Mouse (Mus musculus) liver, embryonic 16.5 days (tissue): ENCODE results near the gene Vdr. TPM values are rescaled to one million over a fixed set of nuclear protein-coding genes. Genes with fewer than 3 reads are reported as not detected.

Source experiments
- ATAC-seq: fragments of 200-750 bp; cut with Nextera tagmentation; 2 replicates; pipeline ENCODE4 v1.8.0; 2017; ENCODE audit warnings: low read depth, mild to moderate bottlenecking, moderate number of reproducible peaks, moderate library complexity
- H3K27ac ChIP-seq: fragments of 300-500 bp; sonication (generic); 2 replicates; pipeline ENCODE4 v1.5.1; 2014; ENCODE audit warnings: mild to moderate bottlenecking, low read length
- H3K27me3 ChIP-seq: fragments of 300-500 bp; sonication (generic); 2 replicates; pipeline ENCODE4 v1.6.1; 2014; ENCODE audit warnings: low read depth, low read length, mixed read lengths; ENCODE audit not compliant: control insufficient read depth, insufficient read depth
- H3K36me3 ChIP-seq: fragments of 300-500 bp; sonication (generic); 2 replicates; pipeline ENCODE4 v1.6.1; 2014; ENCODE audit warnings: mild to moderate bottlenecking; ENCODE audit not compliant: control insufficient read depth, insufficient read depth
- H3K4me1 ChIP-seq: fragments of 300-500 bp; sonication (generic); 2 replicates; pipeline ENCODE4 v1.6.1; 2014; ENCODE audit warnings: low read depth, low read length, mixed read lengths; ENCODE audit not compliant: control insufficient read depth
- H3K4me2 ChIP-seq: fragments of 300-500 bp; sonication (generic); 2 replicates; pipeline ENCODE4 v1.6.1; 2014; ENCODE audit warnings: low read depth, low read length, mixed read lengths
- H3K4me3 ChIP-seq: fragments of 300-500 bp; sonication (generic); 2 replicates; pipeline ENCODE4 v1.5.1; 2014; ENCODE audit warnings: low read depth, mild to moderate bottlenecking, low read length
- H3K9ac ChIP-seq: fragments of 300-500 bp; sonication (generic); 2 replicates; pipeline ENCODE4 v1.6.1; 2014; ENCODE audit warnings: low read depth, low read length
- H3K9me3 ChIP-seq: fragments of 300-500 bp; sonication (generic); replicated peaks from 2 replicates; pipeline ENCODE4 v1.6.1; 2016; ENCODE audit warnings: low read length; ENCODE audit not compliant: control insufficient read depth
- WGBS: fragments of 180-500 bp; shearing (Covaris S2); extraction: QIAGEN DNeasy Blood & Tissue Kit; methylation state at CpG from one replicate; pipeline ENCODE4 v1.1.7; 2014; ENCODE audit not compliant: insufficient replicate concordance; 5-methylcytosine and 5-hydroxymethylcytosine counted together
- polyA plus RNA-seq: library from polyadenylated mRNA; unstranded; fragments of >200 nt; fragmentation: Nextera tagmentation; extraction: Ambion mirVana; gene quantifications from 2 replicates; pipeline ENCODE4 v1.2.1, GENCODE M21; 2015

Gene Vdr
- polyA plus RNA-seq, 1 experiment from 2014 or later = 0.13 TPM

GRCm38 (mm10) chr15:97907801-97908751 is 2.4 kb downstream of the Vdr start:
- peaks cover 25% of the 10 kb centered on the region for H3K27me3 ChIP-seq

GRCm38 (mm10) chr15:97907202-97907601 is 3.2 kb downstream of the Vdr start:
- peaks cover 9% of the 10 kb centered on the region for H3K4me1 ChIP-seq
- peak overlapping the region; percentile 60 for H3K4me3 ChIP-seq
- no peaks in the 10 kb centered on the region for H3K36me3 ChIP-seq
- H3K9me3 ChIP-seq = no peaks in the 10 kb centered on the region
- H3K4me2 ChIP-seq = peak overlapping the region; percentile 88
- peaks cover 25% of the 10 kb centered on the region for H3K27me3 ChIP-seq
- no peak overlapping the region for H3K9ac ChIP-seq
- WGBS = 10% methylated on average over 5 of the region's 5 CpGs
- H3K27ac ChIP-seq = no peak overlapping the region
- no peak for ATAC-seq

More at GRCm38 (mm10) chr15:97907801-97908751, 2.4 kb downstream of the Vdr start:
- H3K36me3 ChIP-seq = no peaks in the 10 kb centered on the region
- H3K4me3 ChIP-seq = peak overlapping the region; percentile 60
- no peak overlapping the region; the same call in 1 of the 2 replicates for H3K9ac ChIP-seq
- no peaks in the 10 kb centered on the region for H3K9me3 ChIP-seq
- H3K4me1 ChIP-seq = peaks cover 9% of the 10 kb centered on the region
- WGBS = 1% methylated on average over 59 of the region's 59 CpGs
- H3K4me2 ChIP-seq = peak overlapping the region; percentile 88
- H3K27ac ChIP-seq = no peak overlapping the region
- peak; percentile 76 for ATAC-seq

GRCm38 (mm10) chr15:97905281-97905680 is 5.1 kb downstream of the Vdr start:
- ATAC-seq = no peak
- Histone ChIP-seq H3K27ac (no peak overlapping the region), H3K4me2 (no peak overlapping the region), H3K27me3 (peaks cover 20% of the 10 kb centered on the region), H3K9me3 (no peaks in the 10 kb centered on the region), H3K4me3 (no peak overlapping the region), H3K36me3 (no peaks in the 10 kb centered on the region), H3K9ac (no peak overlapping the region), H3K4me1 (peaks cover 9% of the 10 kb centered on the region)
- WGBS = 54% methylated on average over 6 of the region's 6 CpGs

GRCm38 (mm10) chr15:97904339-97904991 is 6.0 kb downstream of the Vdr start:
- H3K36me3 ChIP-seq = no peaks in the 10 kb centered on the region
- no peak for ATAC-seq
- H3K4me2 ChIP-seq = no peak overlapping the region
- peaks cover 15% of the 10 kb centered on the region for H3K27me3 ChIP-seq
- H3K9ac ChIP-seq = no peak overlapping the region
- no peaks in the 10 kb centered on the region for H3K9me3 ChIP-seq
- WGBS = 61% methylated on average over 11 of the region's 11 CpGs
- H3K4me1 ChIP-seq = peaks cover 9% of the 10 kb centered on the region
- no peak overlapping the region for H3K4me3 ChIP-seq
- H3K27ac ChIP-seq = no peak overlapping the region

GRCm38 (mm10) chr15:97903261-97904009 is 7.0 kb downstream of the Vdr start:
- 65% methylated on average over 15 of the region's 15 CpGs for WGBS
- peaks cover 5% of the 10 kb centered on the region for H3K27me3 ChIP-seq

GRCm38 (mm10) chr15:97900991-97901390 is 9.4 kb downstream of the Vdr start:
- WGBS = 70% methylated on average over 9 of the region's 9 CpGs
- Histone ChIP-seq H3K4me3 (no peak overlapping the region), H3K36me3 (no peaks in the 10 kb centered on the region), H3K9me3 (no peaks in the 10 kb centered on the region), H3K9ac (no peak overlapping the region), H3K4me2 (no peak overlapping the region), H3K27me3 (no peaks in the 10 kb centered on the region), H3K27ac (no peak overlapping the region), H3K4me1 (no peaks in the 10 kb centered on the region)
- no peak for ATAC-seq

More at GRCm38 (mm10) chr15:97903261-97904009, 7.0 kb downstream of the Vdr start:
- no peak overlapping the region for H3K27ac ChIP-seq
- H3K4me2 ChIP-seq = no peak overlapping the region
- H3K9ac ChIP-seq = no peak overlapping the region
- no peak overlapping the region for H3K4me3 ChIP-seq
- H3K36me3 ChIP-seq = no peaks in the 10 kb centered on the region
- no peak for ATAC-seq
- H3K4me1 ChIP-seq = peaks cover 8% of the 10 kb centered on the region
- H3K9me3 ChIP-seq = no peaks in the 10 kb centered on the region

GRCm38 (mm10) chr15:97900336-97900912 is 10.0 kb downstream of the Vdr start:
- Histone ChIP-seq H3K4me3 (no peak overlapping the region), H3K4me2 (no peak overlapping the region), H3K9me3 (no peaks in the 10 kb centered on the region), H3K36me3 (no peaks in the 10 kb centered on the region), H3K4me1 (no peaks in the 10 kb centered on the region), H3K27ac (no peak overlapping the region), H3K9ac (no peak overlapping the region), H3K27me3 (no peaks in the 10 kb centered on the region)
- 69% methylated on average over 12 of the region's 12 CpGs for WGBS
- ATAC-seq = no peak

GRCm38 (mm10) chr15:97899714-97900113 is 10.7 kb downstream of the Vdr start:
- no peak overlapping the region for H3K27ac ChIP-seq
- WGBS = 72% methylated on average over 8 of the region's 8 CpGs
- H3K4me3 ChIP-seq = no peak overlapping the region
- no peak overlapping the region for H3K9ac ChIP-seq
- H3K4me1 ChIP-seq = no peaks in the 10 kb centered on the region
- no peaks in the 10 kb centered on the region for H3K27me3 ChIP-seq
- no peak for ATAC-seq
- H3K4me2 ChIP-seq = no peak overlapping the region
- H3K36me3 ChIP-seq = no peaks in the 10 kb centered on the region
- H3K9me3 ChIP-seq = no peaks in the 10 kb centered on the region
